Mouse (Mus musculus): ENCODE measurements around the gene Tceal7.
"Not testable (repeated sequence)": the region's sequence is repeated elsewhere in the genome, so short reads cannot be mapped to it uniquely, and the experiment has no call there.

Gene Tceal7

GRCm38 (mm10) chrX:136214729-136215677, at the start of gene Tceal7, which contains the start of gene Bex1:
Gene Tceal7 (plus strand): TSS chrX:136214779.
Gene Bex1 (minus strand): TSS chrX:136215513.
- not testable (repeated sequence) for DNase-seq (ENCODE audit: low read depth)

DNA sequence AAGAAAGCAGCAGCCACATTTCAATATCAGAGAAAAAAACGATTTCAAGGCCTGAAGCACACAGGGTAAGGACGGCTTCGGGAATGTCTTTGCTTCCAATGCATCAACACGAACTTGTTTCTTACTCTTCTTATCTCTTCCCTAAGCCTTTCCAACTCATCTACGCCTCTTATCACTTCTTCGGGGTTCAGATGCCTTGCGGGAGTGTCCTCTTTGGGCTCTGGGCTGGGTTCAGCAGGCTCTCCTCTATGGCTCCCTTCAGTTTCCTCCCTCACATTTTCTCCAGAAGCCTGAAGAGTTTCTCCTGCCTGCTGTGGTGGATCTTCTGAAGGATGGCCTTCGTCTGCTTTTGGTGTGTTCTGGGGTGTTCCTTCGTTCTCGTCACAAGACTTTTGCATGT, 44.0 kb upstream of the Tceal7 start:
- DNase-seq (ENCODE audit: low read depth) = no peak

- DNase-seq (ENCODE audit: low read depth) = no peak
Observed at GRCm38 (mm10) chrX:136171189-136172117, 43.1 kb upstream of the Tceal7 start.

DNA sequence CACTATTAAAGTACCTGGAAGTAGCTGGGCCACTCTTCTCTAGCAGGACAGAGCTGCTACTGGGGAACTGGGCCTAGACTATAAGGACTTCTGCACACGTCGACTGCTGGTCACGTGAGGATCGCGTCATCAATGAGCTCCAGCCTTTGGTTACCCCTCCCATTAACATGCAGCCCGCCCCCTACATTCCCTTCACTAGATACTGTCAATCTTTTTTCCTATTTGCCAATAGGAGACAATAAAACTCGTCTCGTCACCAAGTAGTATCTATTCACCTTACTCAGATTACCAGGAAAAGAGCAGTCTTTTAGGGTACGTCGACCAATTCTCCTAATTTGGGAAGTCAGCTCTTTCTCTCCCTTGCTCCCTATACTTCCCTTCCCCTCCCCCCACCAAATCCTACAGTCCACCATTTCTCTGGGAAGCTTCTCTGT, 42.4 kb upstream of the Tceal7 start, which contains the start of gene Tceal8:
TSS of gene Tceal8 (minus strand) at position 225 of the 434 bp plus-strand sequence.
- DNase-seq (ENCODE audit: low read depth) = peak; percentile 1

GRCm38 (mm10) chrX:136172786-136173185, 41.8 kb upstream of the Tceal7 start:
- no peak for DNase-seq (ENCODE audit: low read depth)

GRCm38 (mm10) chrX:136180897-136181553, 33.6 kb upstream of the Tceal7 start:
- DNase-seq (ENCODE audit: low read depth) = no peak

- DNase-seq (ENCODE audit: low read depth) = no peak
Observed at GRCm38 (mm10) chrX:136183107-136183506, 31.5 kb upstream of the Tceal7 start.

GRCm38 (mm10) chrX:136195193-136195944, 19.2 kb upstream of the Tceal7 start:
- no peak for DNase-seq (ENCODE audit: low read depth)

DNA sequence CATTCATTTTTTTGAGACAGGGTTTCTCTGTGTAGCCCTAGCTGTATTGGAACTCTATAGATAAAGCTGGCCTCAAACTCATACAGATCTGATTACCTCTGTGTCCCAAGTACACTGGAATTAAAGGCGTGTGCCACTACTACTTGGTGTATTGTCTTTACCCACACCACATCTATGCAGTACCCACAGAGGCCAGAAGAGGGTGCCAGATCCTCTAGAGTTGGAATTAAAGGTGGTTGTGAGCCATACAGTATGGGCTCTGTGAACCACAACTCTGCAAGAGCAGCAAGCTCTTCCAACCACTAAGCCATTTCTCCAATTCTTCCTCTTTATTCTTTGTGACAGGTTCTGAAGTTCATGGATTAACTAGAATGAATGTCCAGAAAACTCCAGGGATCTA, 17.7 kb upstream of the Tceal7 start:
- DNase-seq (ENCODE audit: low read depth) = peak; percentile 13

DNA sequence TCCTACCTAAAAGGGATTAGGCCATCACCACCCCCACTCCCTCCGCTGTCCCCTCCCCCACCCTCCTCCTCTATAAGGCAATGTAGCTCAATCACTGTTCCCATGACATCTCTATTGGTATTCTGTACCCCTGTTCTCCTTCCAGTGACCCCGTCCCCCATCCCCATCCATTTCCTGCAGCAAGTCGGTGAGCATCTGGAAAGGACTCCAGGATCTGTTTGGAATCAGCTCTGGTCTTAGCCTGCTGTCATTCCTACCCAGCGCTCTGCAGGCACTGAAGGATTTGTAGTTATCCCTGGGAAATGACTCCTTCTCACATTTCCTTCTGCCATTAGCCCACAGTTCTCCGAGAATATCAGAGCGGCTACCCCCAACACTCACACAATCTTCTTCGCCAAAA, 11.3 kb upstream of the Tceal7 start:
- no peak for DNase-seq (ENCODE audit: low read depth)

GRCm38 (mm10) chrX:136203664-136204066, 10.9 kb upstream of the Tceal7 start, which contains the start of gene Tceal5:
Gene Tceal5 (minus strand): TSS chrX:136203876.
- DNase-seq (ENCODE audit: low read depth) = no peak

- no peak for DNase-seq (ENCODE audit: low read depth)
Observed at GRCm38 (mm10) chrX:136204406-136204805, 10.2 kb upstream of the Tceal7 start.

DNA sequence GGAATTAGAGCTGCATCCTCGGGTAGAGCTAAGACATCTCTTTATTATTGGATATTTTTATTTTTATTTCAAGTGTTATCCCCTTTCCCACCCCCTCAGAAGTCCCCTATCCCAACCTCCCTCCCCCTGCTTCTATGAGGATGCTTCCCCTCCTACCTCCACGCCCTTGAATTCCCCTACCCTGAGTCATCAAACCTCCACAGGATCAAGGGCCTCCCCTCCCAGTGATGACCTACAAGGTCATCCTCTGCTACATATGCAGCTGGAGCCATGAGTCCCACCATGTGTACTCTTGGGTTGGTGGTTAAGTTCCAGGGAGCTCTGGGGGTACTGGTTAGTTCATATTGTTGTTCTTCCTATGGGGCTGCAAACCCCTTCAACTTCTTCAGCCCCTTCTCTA, 1.2 kb upstream of the Tceal7 start:
- DNase-seq (ENCODE audit: low read depth) = no peak

DNA sequence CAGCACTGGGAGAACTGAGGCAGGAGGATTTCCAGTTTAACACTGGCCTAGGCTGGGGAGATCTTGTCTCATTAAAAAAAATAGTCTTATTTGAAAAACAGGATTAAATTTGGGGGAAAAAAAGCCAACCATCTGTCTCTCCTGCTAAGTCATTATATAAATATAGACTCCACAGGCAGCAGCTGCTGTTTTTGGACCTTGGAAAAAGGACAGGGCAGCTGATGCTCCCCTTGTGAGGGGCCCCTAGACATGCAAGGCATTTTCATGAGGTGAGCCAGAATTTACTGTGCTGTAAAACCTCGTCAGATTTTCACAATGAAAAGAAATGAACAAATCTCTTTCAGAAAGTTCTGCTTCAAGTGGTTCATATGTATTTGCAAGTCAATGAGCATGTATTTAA, 1.7 kb downstream of the Tceal7 start:
- no peak for DNase-seq (ENCODE audit: low read depth)

DNA sequence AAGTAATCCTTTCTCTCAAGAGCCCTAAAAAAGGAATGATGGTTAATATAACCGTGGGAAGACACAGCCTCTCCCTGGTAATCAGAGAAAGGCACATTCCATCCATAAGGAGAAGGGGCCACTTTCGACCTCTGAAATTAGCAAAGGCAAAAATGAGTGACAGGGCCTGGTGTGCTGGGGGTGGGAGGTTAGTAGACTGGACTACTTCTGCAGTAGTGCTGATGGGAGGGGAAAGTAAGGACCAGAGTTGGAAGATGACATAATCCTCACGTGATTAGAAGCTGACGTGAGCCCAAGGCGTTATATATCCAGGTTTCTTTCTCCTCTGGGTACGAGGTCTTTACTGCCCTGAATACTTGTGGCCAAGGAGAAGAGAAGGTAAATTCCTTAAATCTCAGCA, 9.1 kb downstream of the Tceal7 start:
- no peak for DNase-seq (ENCODE audit: low read depth)

- DNase-seq (ENCODE audit: low read depth) = no peak
Observed at GRCm38 (mm10) chrX:136227768-136228167, 13.2 kb downstream of the Tceal7 start.

- DNase-seq (ENCODE audit: low read depth) = peak; percentile 60
Observed at GRCm38 (mm10) chrX:136238118-136238517, 23.5 kb downstream of the Tceal7 start.

DNA sequence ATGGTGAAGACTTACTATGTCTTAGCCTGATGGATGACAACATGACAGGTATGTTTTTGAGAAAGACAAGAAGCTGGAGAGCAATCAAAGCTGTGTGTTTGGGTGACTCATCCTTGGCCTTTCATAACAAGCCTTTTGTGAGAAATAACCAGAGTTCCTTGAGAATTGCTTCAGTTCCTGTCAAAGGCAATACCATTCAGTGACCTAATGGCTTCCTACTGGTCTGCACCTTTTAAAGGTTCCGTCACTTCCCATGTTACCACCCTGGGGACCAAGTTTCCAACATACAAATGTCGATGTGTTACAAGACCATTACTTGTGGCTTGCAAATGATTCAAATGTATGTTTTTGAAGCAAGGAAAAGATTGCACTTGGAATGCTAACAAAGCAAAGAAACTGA, 28.6 kb downstream of the Tceal7 start:
- DNase-seq (ENCODE audit: low read depth) = no peak

DNA sequence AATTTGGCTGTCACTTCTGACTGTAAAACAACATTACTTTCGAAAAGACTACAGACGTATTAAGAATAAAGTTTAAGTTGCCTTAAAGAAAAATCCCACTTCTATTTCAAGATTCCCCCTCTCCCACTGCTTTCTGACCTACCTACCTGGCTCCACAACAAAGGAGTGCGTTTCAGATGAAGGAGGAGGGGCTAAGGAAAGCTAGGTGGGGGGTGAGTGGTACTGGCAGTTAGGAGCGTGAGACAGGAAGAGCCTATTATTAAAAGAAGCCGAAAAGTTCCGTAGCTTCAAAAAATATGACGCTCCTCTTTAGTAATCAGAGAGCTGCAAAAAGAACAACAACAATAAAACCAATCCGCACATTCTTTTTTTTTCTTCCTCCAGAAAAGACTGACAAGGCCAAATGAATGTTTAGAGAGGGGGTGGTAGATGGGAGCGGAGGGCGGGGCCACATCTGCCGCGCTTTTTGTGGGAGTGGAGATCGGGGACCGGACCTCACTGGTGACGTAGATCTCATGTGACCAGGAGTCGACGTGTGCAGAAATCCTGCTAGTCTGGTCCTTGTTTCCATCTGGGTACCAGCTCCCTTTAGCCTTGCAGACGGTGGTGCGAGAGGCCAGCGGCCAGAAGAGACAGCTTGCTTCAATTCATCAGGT, 30.1 kb downstream of the Tceal7 start, which contains the start of gene Tceal9:
TSS of gene Tceal9 (plus strand) at position 506 of the 656 bp plus-strand sequence.
- peak; percentile 70 for DNase-seq (ENCODE audit: low read depth)

DNA sequence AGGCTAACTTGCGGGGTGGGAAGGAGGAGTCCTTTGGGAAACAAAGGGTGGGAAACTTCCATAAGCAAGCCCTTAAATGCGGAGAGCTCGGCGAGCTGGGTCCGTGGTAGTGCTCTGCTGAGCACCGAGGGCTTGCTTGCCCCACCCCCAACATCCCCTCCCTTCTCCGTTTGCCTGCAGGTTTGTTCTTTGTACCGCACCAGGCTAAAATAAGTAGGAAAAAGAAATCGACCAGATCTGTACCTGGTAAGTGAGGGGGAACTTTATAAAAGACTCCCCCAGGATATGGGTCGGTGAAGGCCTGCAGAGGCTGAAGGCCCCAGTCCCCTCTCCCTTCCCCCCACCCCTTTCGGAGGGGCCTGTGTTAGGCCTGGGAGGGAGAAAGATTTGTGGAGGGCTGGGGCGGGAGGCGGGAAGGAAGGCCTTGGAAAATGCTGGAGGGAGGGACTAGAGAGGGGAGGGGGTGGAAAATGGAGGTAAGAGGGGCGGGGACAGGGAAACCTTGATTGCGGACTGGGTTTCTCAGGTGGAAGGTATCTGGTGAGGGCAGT, 31.0 kb downstream of the Tceal7 start:
- peak; percentile 30 for DNase-seq (ENCODE audit: low read depth)

All from naive thymus-derived CD4-positive, alpha-beta T cell, adult 2 months (primary cell).